Mouse (Mus musculus): ENCODE results near the gene Cyp1a2. TPM values are rescaled to one million over a fixed set of nuclear protein-coding genes. Genes with fewer than 3 reads are reported as not detected.

Cyp1a2 gene
- polyA plus RNA-seq, 1 experiment from 2014 or later: not detected

- no peak for DNase-seq (ENCODE audit: low spot score)
- Histone ChIP-seq H3K27ac (replicated peaks) (no peak overlapping the region), H3K36me3 (replicated peaks) (no peaks in the 10 kb centered on the region), H3K4me3 (no peak overlapping the region), H3K27me3 (replicated peaks; ENCODE audit: low read depth, poor library complexity, severe bottlenecking) (peaks cover 54% of the 10 kb centered on the region), H3K9me3 (no peaks in the 10 kb centered on the region), H3K4me1 (peaks cover 33% of the 10 kb centered on the region)
- WGBS: 67% methylated on average over 1 of the region's 1 CpGs
Measured at GRCm38 (mm10) chr9:57698466-57699150, 15.1 kb upstream of the Cyp1a2 start.

GRCm38 (mm10) chr9:57697380-57697779 lies 13.9 kb upstream of the Cyp1a2 start:
- Histone ChIP-seq H3K27ac (replicated peaks) (no peak overlapping the region), H3K4me3 (peak overlapping the region; percentile 64; the same call in 1 of the 2 replicates), H3K27me3 (replicated peaks; ENCODE audit: low read depth, poor library complexity, severe bottlenecking) (peaks cover 65% of the 10 kb centered on the region), H3K9me3 (no peaks in the 10 kb centered on the region), H3K4me1 (peaks cover 32% of the 10 kb centered on the region), H3K36me3 (replicated peaks) (no peaks in the 10 kb centered on the region)
- no peak for DNase-seq (ENCODE audit: low spot score)
- WGBS: 14% methylated on average over 4 of the region's 4 CpGs

- peak; percentile 44 for DNase-seq (ENCODE audit: low spot score)
- WGBS: 1% methylated on average over 42 of the region's 42 CpGs
- Histone ChIP-seq H3K4me1 (peaks cover 26% of the 10 kb centered on the region), H3K27me3 (replicated peaks; ENCODE audit: low read depth, poor library complexity, severe bottlenecking) (peaks cover 66% of the 10 kb centered on the region), H3K4me3 (peak overlapping the region; percentile 64), H3K27ac (replicated peaks) (peak overlapping the region; percentile 51; the same call in 1 of the 2 replicates), H3K9me3 (no peaks in the 10 kb centered on the region), H3K36me3 (replicated peaks) (no peaks in the 10 kb centered on the region)
Measured at GRCm38 (mm10) chr9:57696380-57697285, 13.1 kb upstream of the Cyp1a2 start.

- no peak overlapping the region for H3K4me3 ChIP-seq
- peaks cover 66% of the 10 kb centered on the region for H3K27me3 ChIP-seq (replicated peaks; ENCODE audit: low read depth, poor library complexity, severe bottlenecking)
- peaks cover 26% of the 10 kb centered on the region for H3K4me1 ChIP-seq
- H3K9me3 ChIP-seq: no peaks in the 10 kb centered on the region
- 80% methylated on average over 2 of the region's 2 CpGs for WGBS
- no peak overlapping the region; the same call in 1 of the 2 replicates for H3K27ac ChIP-seq (replicated peaks)
- no peak for DNase-seq (ENCODE audit: low spot score)
- H3K36me3 ChIP-seq (replicated peaks): no peaks in the 10 kb centered on the region
Measured at GRCm38 (mm10) chr9:57694108-57694507, 10.6 kb upstream of the Cyp1a2 start.

- Histone ChIP-seq H3K4me3 (no peak overlapping the region), H3K36me3 (replicated peaks) (no peaks in the 10 kb centered on the region), H3K4me1 (no peaks in the 10 kb centered on the region), H3K27ac (replicated peaks) (no peak overlapping the region), H3K27me3 (replicated peaks; ENCODE audit: low read depth, poor library complexity, severe bottlenecking) (peaks cover 13% of the 10 kb centered on the region; the same call in 1 of the 2 replicates), H3K9me3 (no peaks in the 10 kb centered on the region)
- WGBS: 91% methylated on average over 2 of the region's 2 CpGs
- DNase-seq (ENCODE audit: low spot score): no peak
Measured at GRCm38 (mm10) chr9:57688606-57689005, 5.1 kb upstream of the Cyp1a2 start.

GRCm38 (mm10) chr9:57688158-57688557 lies 4.7 kb upstream of the Cyp1a2 start:
- no peak for DNase-seq (ENCODE audit: low spot score)
- no peak overlapping the region for H3K27ac ChIP-seq (replicated peaks)
- 0 out of 2 replicates have a peak, but pooled peaks cover 9% of the 10 kb centered on the region for H3K27me3 ChIP-seq (replicated peaks; ENCODE audit: low read depth, poor library complexity, severe bottlenecking)
- no peaks in the 10 kb centered on the region for H3K4me1 ChIP-seq
- H3K36me3 ChIP-seq (replicated peaks): no peaks in the 10 kb centered on the region
- H3K9me3 ChIP-seq: no peaks in the 10 kb centered on the region
- H3K4me3 ChIP-seq: no peak overlapping the region
- 49% methylated on average over 2 of the region's 2 CpGs for WGBS

- H3K4me3 ChIP-seq: no peak within 1 kb of the TSS
- H3K27me3 ChIP-seq (replicated peaks; ENCODE audit: low read depth, poor library complexity, severe bottlenecking): 0 out of 2 replicates have a peak, but pooled peaks cover 5% of the 10 kb centered on the region
- no peaks in the 10 kb centered on the region for H3K36me3 ChIP-seq (replicated peaks)
- H3K9me3 ChIP-seq: no peaks in the 10 kb centered on the region
- 85% methylated on average over 2 of the region's 2 CpGs for WGBS
- no peaks in the 10 kb centered on the region for H3K4me1 ChIP-seq
- DNase-seq (ENCODE audit: low spot score): no peak
- H3K27ac ChIP-seq (replicated peaks): no peak within 1 kb of the TSS
Measured at GRCm38 (mm10) chr9:57687751-57688150, 4.2 kb upstream of the Cyp1a2 start, which contains the start of gene Cyp1a1. Gene Cyp1a1, plus strand, starts transcription at chr9:57687928.

- Histone ChIP-seq H3K9me3 (no peaks in the 10 kb centered on the region), H3K36me3 (replicated peaks) (no peaks in the 10 kb centered on the region), H3K27me3 (replicated peaks; ENCODE audit: low read depth, poor library complexity, severe bottlenecking) (no peaks in the 10 kb centered on the region), H3K27ac (replicated peaks) (no peak overlapping the region), H3K4me1 (no peaks in the 10 kb centered on the region), H3K4me3 (no peak overlapping the region)
- no peak for DNase-seq (ENCODE audit: low spot score)
- WGBS: 87% methylated on average over 5 of the region's 5 CpGs
Measured at GRCm38 (mm10) chr9:57686011-57686410, 2.5 kb upstream of the Cyp1a2 start.

GRCm38 (mm10) chr9:57681411-57681810 lies 2.1 kb downstream of the Cyp1a2 start:
- H3K9me3 ChIP-seq: no peaks in the 10 kb centered on the region
- 86% methylated on average over 10 of the region's 10 CpGs for WGBS
- no peak overlapping the region for H3K4me3 ChIP-seq
- H3K27me3 ChIP-seq (replicated peaks; ENCODE audit: low read depth, poor library complexity, severe bottlenecking): no peaks in the 10 kb centered on the region
- no peak overlapping the region for H3K27ac ChIP-seq (replicated peaks)
- no peak for DNase-seq (ENCODE audit: low spot score)
- no peaks in the 10 kb centered on the region for H3K4me1 ChIP-seq
- H3K36me3 ChIP-seq (replicated peaks): no peaks in the 10 kb centered on the region

- Histone ChIP-seq H3K4me3 (no peak overlapping the region), H3K27ac (replicated peaks) (no peak overlapping the region), H3K9me3 (no peaks in the 10 kb centered on the region), H3K4me1 (no peaks in the 10 kb centered on the region), H3K27me3 (replicated peaks; ENCODE audit: low read depth, poor library complexity, severe bottlenecking) (no peaks in the 10 kb centered on the region), H3K36me3 (replicated peaks) (no peaks in the 10 kb centered on the region)
- DNase-seq (ENCODE audit: low spot score): no peak
- WGBS: 82% methylated on average over 5 of the region's 5 CpGs
Measured at GRCm38 (mm10) chr9:57671500-57671899, 12.0 kb downstream of the Cyp1a2 start.

- H3K4me1 ChIP-seq: no peaks in the 10 kb centered on the region
- H3K36me3 ChIP-seq (replicated peaks): no peaks in the 10 kb centered on the region
- DNase-seq (ENCODE audit: low spot score): no peak
- no peaks in the 10 kb centered on the region for H3K27me3 ChIP-seq (replicated peaks; ENCODE audit: low read depth, poor library complexity, severe bottlenecking)
- no peaks in the 10 kb centered on the region for H3K9me3 ChIP-seq
- no peak overlapping the region for H3K4me3 ChIP-seq
- no peak overlapping the region for H3K27ac ChIP-seq (replicated peaks)
- 90% methylated on average over 4 of the region's 4 CpGs for WGBS
Measured at GRCm38 (mm10) chr9:57671037-57671436, 12.5 kb downstream of the Cyp1a2 start.

- Histone ChIP-seq H3K4me1 (no peaks in the 10 kb centered on the region), H3K9me3 (no peaks in the 10 kb centered on the region), H3K4me3 (no peak overlapping the region), H3K27me3 (replicated peaks; ENCODE audit: low read depth, poor library complexity, severe bottlenecking) (no peaks in the 10 kb centered on the region), H3K27ac (replicated peaks) (no peak overlapping the region), H3K36me3 (replicated peaks) (no peaks in the 10 kb centered on the region)
- WGBS: 82% methylated on average over 3 of the region's 3 CpGs
- DNase-seq (ENCODE audit: low spot score): no peak
Measured at GRCm38 (mm10) chr9:57669566-57669965, 13.9 kb downstream of the Cyp1a2 start.

All from embryonic facial prominence, embryonic 10.5 days (tissue).